Mouse (Mus musculus): ENCODE data around the gene Tanc1. TPM values are rescaled to one million over a fixed set of nuclear protein-coding genes. Genes with fewer than 3 reads are reported as not detected.

Gene Tanc1
- total and polyA plus RNA-seq, 3 experiments, result 5.6 to 17.3 (median 16.4) TPM

GRCm38 (mm10) chr2:59794838-59795237 lies 183.0 kb downstream of the Tanc1 start:
- no peak for DNase-seq

GRCm38 (mm10) chr2:59798934-59799532 lies 187.2 kb downstream of the Tanc1 start:
- DNase-seq, result peak; percentile 20

GRCm38 (mm10) chr2:59799572-59799971 lies 187.7 kb downstream of the Tanc1 start:
- no peak for DNase-seq

GRCm38 (mm10) chr2:59800481-59801266 lies 188.8 kb downstream of the Tanc1 start:
- DNase-seq, result no peak

GRCm38 (mm10) chr2:59802722-59803387 lies 191.0 kb downstream of the Tanc1 start:
- peak; percentile 47 for DNase-seq

GRCm38 (mm10) chr2:59805595-59805994 lies 193.8 kb downstream of the Tanc1 start:
- no peak for DNase-seq

GRCm38 (mm10) chr2:59806038-59806437 lies 194.2 kb downstream of the Tanc1 start:
- no peak for DNase-seq

- DNase-seq, result no peak
Observed at GRCm38 (mm10) chr2:59808608-59809007, 196.8 kb downstream of the Tanc1 start.

GRCm38 (mm10) chr2:59810039-59810438 lies 198.2 kb downstream of the Tanc1 start:
- DNase-seq, result peak; percentile 39

- DNase-seq, result peak; percentile 28
Observed at GRCm38 (mm10) chr2:59811247-59811646, 199.4 kb downstream of the Tanc1 start.

- no peak for DNase-seq
Observed at GRCm38 (mm10) chr2:59812641-59813040, 200.8 kb downstream of the Tanc1 start.

- peak; percentile 29 for DNase-seq
Observed at GRCm38 (mm10) chr2:59813457-59813856, 201.6 kb downstream of the Tanc1 start.

GRCm38 (mm10) chr2:59814997-59815396 lies 203.2 kb downstream of the Tanc1 start:
- DNase-seq, result no peak

- DNase-seq, result no peak
Observed at GRCm38 (mm10) chr2:59818663-59819062, 206.8 kb downstream of the Tanc1 start.

- no peak for DNase-seq
Observed at GRCm38 (mm10) chr2:59819415-59819814, 207.6 kb downstream of the Tanc1 start.

- DNase-seq, result no peak
Observed at GRCm38 (mm10) chr2:59820088-59820487, 208.2 kb downstream of the Tanc1 start.

GRCm38 (mm10) chr2:59821044-59821443 lies 209.2 kb downstream of the Tanc1 start:
- no peak for DNase-seq

- DNase-seq, result peak; percentile 25
Observed at GRCm38 (mm10) chr2:59824289-59824688, 212.4 kb downstream of the Tanc1 start.

- DNase-seq, result no peak
Observed at GRCm38 (mm10) chr2:59825380-59825779, 213.5 kb downstream of the Tanc1 start.

- no peak for DNase-seq
Observed at GRCm38 (mm10) chr2:59828103-59828655, 216.3 kb downstream of the Tanc1 start.

GRCm38 (mm10) chr2:59828777-59829508 lies 217.1 kb downstream of the Tanc1 start:
- DNase-seq, result peak; percentile 44

- DNase-seq, result no peak
Observed at GRCm38 (mm10) chr2:59829718-59830117, 217.9 kb downstream of the Tanc1 start.
